Mouse (Mus musculus) cerebellum, postnatal 10 days (tissue): ENCODE measurements around the gene Vash2.
"Not testable (repeated sequence)": the region's sequence is repeated elsewhere in the genome, so short reads cannot be mapped to it uniquely, and the experiment has no call there.

ENCODE experiments used
- DNase-seq, 2 experiments: peaks; one replicate each; pipeline ENCODE4 v3.0.0; 2021; ENCODE audit warnings: mixed read lengths in 2 of 2

Gene Vash2

GRCm38 (mm10) chr1:190974833-190975232 is 4.3 kb downstream of the Vash2 start:
- no peak for DNase-seq

- peak; percentile 79 to 87 for DNase-seq
These were observed 4.9 kb downstream of the Vash2 start for GRCm38 (mm10) chr1:190974191-190974590.

GRCm38 (mm10) chr1:190972612-190973192 is 6.4 kb downstream of the Vash2 start:
- peak; percentile 56 to 66 for DNase-seq

GRCm38 (mm10) chr1:190971708-190972610 is 7.1 kb downstream of the Vash2 start:
- DNase-seq = peak; percentile 82 to 93

- DNase-seq = no peak
These were observed 11.1 kb downstream of the Vash2 start for GRCm38 (mm10) chr1:190968010-190968409.

GRCm38 (mm10) chr1:190964992-190965780 is 13.9 kb downstream of the Vash2 start:
- peak; percentile 85 for DNase-seq

- DNase-seq = no peak
These were observed 16.3 kb downstream of the Vash2 start for GRCm38 (mm10) chr1:190962760-190963159.

- DNase-seq = no peak
These were observed 20.3 kb downstream of the Vash2 start for GRCm38 (mm10) chr1:190958821-190959220.

GRCm38 (mm10) chr1:190953009-190953408 is 26.1 kb downstream of the Vash2 start:
- no peak for DNase-seq

GRCm38 (mm10) chr1:190951014-190951413 is 28.1 kb downstream of the Vash2 start:
- DNase-seq = peak in 1 of 2 experiments; percentile 35

- peak; percentile 83 to 89 for DNase-seq
These were observed 30.2 kb downstream of the Vash2 start for GRCm38 (mm10) chr1:190948846-190949245.

- DNase-seq = peak; percentile 75 to 87
These were observed 30.7 kb downstream of the Vash2 start for GRCm38 (mm10) chr1:190948439-190948838.

GRCm38 (mm10) chr1:190947986-190948385 is 31.1 kb downstream of the Vash2 start:
- no peak for DNase-seq

- DNase-seq = peak; percentile 91 to 92
These were observed 34.9 kb downstream of the Vash2 start for GRCm38 (mm10) chr1:190944109-190944760.

GRCm38 (mm10) chr1:190939803-190940202 is 39.3 kb downstream of the Vash2 start:
- DNase-seq = peak; percentile 28 to 63

GRCm38 (mm10) chr1:190930181-190930580 is 48.9 kb downstream of the Vash2 start:
- DNase-seq = no peak

- peak in 1 of 2 experiments; percentile 25 for DNase-seq
These were observed 49.9 kb downstream of the Vash2 start for GRCm38 (mm10) chr1:190929010-190929695.

- DNase-seq = peak; percentile 98 to 99
These were observed 50.6 kb downstream of the Vash2 start for GRCm38 (mm10) chr1:190928370-190929009.

GRCm38 (mm10) chr1:190927751-190928369 is 51.2 kb downstream of the Vash2 start:
- DNase-seq = peak in 1 of 2 experiments; percentile 40

- no peak for DNase-seq
These were observed 51.8 kb downstream of the Vash2 start for GRCm38 (mm10) chr1:190927311-190927710.

- DNase-seq = not testable (repeated sequence)
These were observed 54.3 kb downstream of the Vash2 start, which contains the start of gene Angel2 for GRCm38 (mm10) chr1:190924812-190925211. TSS of gene Angel2 (plus strand) at chr1:190925112.
